In the genomic region with DNA sequence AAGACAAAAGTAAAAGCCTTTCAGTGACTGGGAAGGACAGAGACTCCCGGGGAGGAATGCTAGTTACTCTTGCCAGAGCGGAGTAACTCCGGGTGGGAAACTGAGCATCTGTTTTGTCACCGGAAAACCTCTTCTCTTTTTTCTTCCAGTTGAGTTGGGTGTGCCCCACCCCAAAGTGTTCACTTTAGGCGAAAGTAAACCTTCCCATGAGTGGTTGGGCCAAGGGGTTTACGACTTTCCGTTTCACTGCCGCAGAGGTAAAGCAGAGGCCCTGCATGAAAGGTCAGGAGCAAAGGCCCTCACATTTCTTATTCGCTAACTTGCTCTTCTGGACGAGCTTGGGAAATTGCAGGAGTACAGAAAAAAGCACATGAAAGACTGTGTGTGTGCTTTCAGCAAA, we compare ENCODE assay signal across 8 mouse cellular contexts.
DNase-seq lines count a peak whose midpoint lies in the region; ATAC-seq and TF ChIP-seq lines count a peak whose summit lies in the region.

No protein-coding gene starts in this region.

- peak overlapping the region; percentile 38; the same call in 1 of the 2 replicates for H3K9ac ChIP-seq in intestine, embryonic 14.5 days (ENCODE audit: low read length)
- 0 out of 2 replicates have a peak overlapping the region, but pooled peaks have one; percentile 19 for H3K9ac ChIP-seq in lung, postnatal 0 days (replicated peaks; ENCODE audit: low read depth)
- peak overlapping the region; percentile 18; the same call in 1 of the 2 replicates for H3K9ac ChIP-seq in stomach, embryonic 14.5 days (replicated peaks; ENCODE audit: low read depth, low read length)

- TF ChIP-seq CTCF in lung, postnatal 0 days (IDR thresholded peaks at IDR 0.05): no peak

- peak; percentile 30 for ATAC-seq in intestine, embryonic 14.5 days (replicated peaks; ENCODE audit: low FRiP score, low TSS enrichment, low read depth)
- peak; percentile 34; the same call in 1 of the 2 replicates for ATAC-seq in lung, postnatal 0 days
- no peak for ATAC-seq in stomach, embryonic 14.5 days (ENCODE audit: insufficient number of reproducible peaks, insufficient read depth, low FRiP score, low read depth)
- ATAC-seq in megakaryocyte-erythroid progenitor cell, adult 5-6 weeks (replicated peaks; ENCODE audit: low FRiP score, low TSS enrichment, poor library complexity, severe bottlenecking): no peak; the same call in 1 of the 2 replicates
- no peak for ATAC-seq in erythroblast, adult 5-6 weeks (replicated peaks; ENCODE audit: low FRiP score, poor library complexity, severe bottlenecking)

- peak; percentile 32 for DNase-seq in kidney, adult 9 months
- DNase-seq in kidney, adult 18-20 months: no peak
- DNase-seq in forebrain, embryonic 10.5 days (ENCODE audit: extremely low spot score, low spot score): no peak
- peak; percentile 54 for DNase-seq in intestine, embryonic 14.5 days (ENCODE audit: low spot score)
- DNase-seq in lung, postnatal 0 days (ENCODE audit: low spot score): peak; percentile 27

- peak overlapping the region; percentile 65 for H3K4me3 ChIP-seq in forebrain, embryonic 10.5 days
- peak overlapping the region; percentile 49 for H3K4me3 ChIP-seq in intestine, embryonic 14.5 days (ENCODE audit: low read depth, low read length)
- peak overlapping the region; percentile 46 for H3K4me3 ChIP-seq in lung, postnatal 0 days (ENCODE audit: low read depth, low read length)
- H3K4me3 ChIP-seq in stomach, embryonic 14.5 days (ENCODE audit: low read depth, low read length): peak overlapping the region; percentile 46

- H3K4me1 ChIP-seq in forebrain, embryonic 10.5 days: peaks cover 42% of the 10 kb centered on the region
- H3K4me1 ChIP-seq in intestine, embryonic 14.5 days (replicated peaks; ENCODE audit: control insufficient read depth, insufficient read depth, low read length): no peaks in the 10 kb centered on the region
- H3K4me1 ChIP-seq in lung, postnatal 0 days (ENCODE audit: insufficient read depth, low read depth, low read length): no peaks in the 10 kb centered on the region
- peaks cover 5% of the 10 kb centered on the region; the same call in 1 of the 2 replicates for H3K4me1 ChIP-seq in stomach, embryonic 14.5 days (ENCODE audit: control insufficient read depth, insufficient read depth, low read length)

- peaks cover 81% of the 10 kb centered on the region for H3K27me3 ChIP-seq in forebrain, embryonic 10.5 days (ENCODE audit: poor library complexity, severe bottlenecking)
- H3K27me3 ChIP-seq in intestine, embryonic 14.5 days (replicated peaks; ENCODE audit: control insufficient read depth, insufficient read depth, low read length): peaks cover 2% of the 10 kb centered on the region; the same call in 1 of the 2 replicates
- H3K27me3 ChIP-seq in lung, postnatal 0 days (replicated peaks; ENCODE audit: insufficient read depth, low read length): no peaks in the 10 kb centered on the region
- 0 out of 2 replicates have a peak, but pooled peaks cover 2% of the 10 kb centered on the region for H3K27me3 ChIP-seq in stomach, embryonic 14.5 days (ENCODE audit: control insufficient read depth, insufficient read depth, low read length)

- H3K36me3 ChIP-seq in forebrain, embryonic 10.5 days (replicated peaks): 0 out of 2 replicates have a peak, but pooled peaks cover 2% of the 10 kb centered on the region
- H3K36me3 ChIP-seq in intestine, embryonic 14.5 days (ENCODE audit: control insufficient read depth, insufficient read depth, low read length): no peaks in the 10 kb centered on the region
- no peaks in the 10 kb centered on the region for H3K36me3 ChIP-seq in lung, postnatal 0 days (ENCODE audit: insufficient read depth, low read length)
- H3K36me3 ChIP-seq in stomach, embryonic 14.5 days (ENCODE audit: control insufficient read depth, insufficient read depth, low read length): no peaks in the 10 kb centered on the region

- peak overlapping the region; percentile 90 for H3K27ac ChIP-seq in forebrain, embryonic 10.5 days
- H3K27ac ChIP-seq in intestine, embryonic 14.5 days (ENCODE audit: low read depth): peak overlapping the region; percentile 48
- H3K27ac ChIP-seq in lung, postnatal 0 days (ENCODE audit: low read length): peak overlapping the region; percentile 49; the same call in 1 of the 2 replicates
- H3K27ac ChIP-seq in stomach, embryonic 14.5 days (ENCODE audit: low read length): peak overlapping the region; percentile 76; the same call in 1 of the 2 replicates

- H3K9me3 ChIP-seq in forebrain, embryonic 10.5 days: no peaks in the 10 kb centered on the region
- no peaks in the 10 kb centered on the region for H3K9me3 ChIP-seq in intestine, embryonic 14.5 days (ENCODE audit: control insufficient read depth, low read length)
- H3K9me3 ChIP-seq in lung, postnatal 0 days (ENCODE audit: low read length): no peaks in the 10 kb centered on the region
- H3K9me3 ChIP-seq in stomach, embryonic 14.5 days (ENCODE audit: control insufficient read depth, low read depth, low read length): no peaks in the 10 kb centered on the region

- H3K4me2 ChIP-seq in intestine, embryonic 14.5 days (ENCODE audit: low read length): peak overlapping the region; percentile 55
- H3K4me2 ChIP-seq in lung, postnatal 0 days (replicated peaks; ENCODE audit: low read depth, low read length): peak overlapping the region; percentile 66
- H3K4me2 ChIP-seq in stomach, embryonic 14.5 days (replicated peaks; ENCODE audit: low read depth, low read length): peak overlapping the region; percentile 57

- WGBS in forebrain, embryonic 10.5 days: 20% methylated on average over 10 of the region's 10 CpGs
- 12% methylated on average over 10 of the region's 10 CpGs for WGBS in intestine, embryonic 14.5 days
- 20% methylated on average over 10 of the region's 10 CpGs for WGBS in lung, postnatal 0 days
- WGBS in stomach, embryonic 14.5 days: 22% methylated on average over 10 of the region's 10 CpGs

- no peak for TF ChIP-seq EP300 in lung, postnatal 0 days (IDR thresholded peaks at IDR 0.05)

Comparison
In these comparisons a context has a peak if more than half of its experiments do, and no peak if none do; other contexts are left out.
1. DNase-seq: peak in kidney, adult 9 months (single experiment), intestine, embryonic 14.5 days (single experiment) and lung, postnatal 0 days (single experiment); none in kidney, adult 18-20 months (single experiment) and forebrain, embryonic 10.5 days (single experiment).
2. ATAC-seq: peak in intestine, embryonic 14.5 days (single experiment) and lung, postnatal 0 days (single experiment); none in stomach, embryonic 14.5 days (single experiment), megakaryocyte-erythroid progenitor cell, adult 5-6 weeks (single experiment) and erythroblast, adult 5-6 weeks (single experiment).
3. Peak in every context shown above with its lines, with median percentiles within 50 percentile points of each other: H3K27ac ChIP-seq, H3K4me3 ChIP-seq, H3K4me2 ChIP-seq and H3K9ac ChIP-seq.